Mouse (Mus musculus): ENCODE data around the gene Ptprg.

The Ptprg gene

DNA sequence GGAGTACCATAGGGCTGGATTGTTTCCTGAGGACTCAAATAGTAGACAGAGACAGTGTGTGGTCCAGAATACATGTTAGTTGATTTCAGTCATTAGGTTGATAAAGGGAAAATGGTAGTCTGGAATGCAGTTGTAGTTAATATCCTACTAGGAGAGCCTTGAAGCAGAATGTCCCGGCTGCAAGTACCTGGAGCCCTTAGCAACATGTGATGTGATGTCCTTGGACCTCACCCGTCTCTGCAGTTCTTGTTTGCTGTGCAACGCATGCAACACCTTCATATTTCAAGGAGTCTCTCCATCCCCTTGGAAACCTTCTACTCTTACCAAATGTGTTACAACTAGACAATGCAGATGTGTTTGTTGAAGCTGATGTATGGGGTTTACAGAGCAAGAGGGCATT, 280.3 kb downstream of the Ptprg start:
- no peak for DNase-seq

DNA sequence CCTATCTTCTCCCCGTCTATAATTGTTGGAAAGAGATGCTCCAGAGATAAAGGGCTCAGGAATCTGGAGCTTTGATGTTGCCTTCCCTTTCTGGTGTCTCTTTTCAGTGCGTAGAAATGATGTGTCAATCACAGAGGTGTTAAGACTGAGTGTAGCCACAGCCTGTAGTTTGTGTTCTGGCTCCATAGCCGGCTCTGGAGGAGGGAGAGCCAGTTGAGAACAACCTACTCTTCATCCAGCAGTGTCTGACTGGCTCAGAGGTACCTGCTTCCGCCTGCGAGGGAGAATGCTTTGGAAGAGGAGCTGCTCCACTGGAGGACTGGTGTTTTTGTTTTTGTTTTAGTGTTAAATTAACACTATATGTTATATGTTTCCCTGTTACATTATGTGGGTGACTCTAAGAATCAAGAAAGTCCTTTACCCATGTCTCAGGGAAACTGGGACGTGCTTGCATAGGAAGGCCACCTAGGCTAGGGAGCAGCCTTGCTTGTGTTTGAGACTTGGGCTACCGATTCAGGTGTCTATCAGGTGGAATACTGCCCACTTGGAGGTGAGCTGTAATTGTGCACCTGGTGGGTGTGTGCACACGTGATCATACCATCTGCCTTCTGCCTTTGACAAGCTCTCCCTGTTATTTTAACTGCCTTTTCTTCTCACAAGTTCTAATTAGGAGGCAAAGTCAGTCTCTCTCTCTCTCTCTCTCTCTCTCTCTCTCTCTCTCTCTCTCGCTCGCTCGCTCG, 282.5 kb downstream of the Ptprg start:
- peak; percentile 48 for DNase-seq

DNA sequence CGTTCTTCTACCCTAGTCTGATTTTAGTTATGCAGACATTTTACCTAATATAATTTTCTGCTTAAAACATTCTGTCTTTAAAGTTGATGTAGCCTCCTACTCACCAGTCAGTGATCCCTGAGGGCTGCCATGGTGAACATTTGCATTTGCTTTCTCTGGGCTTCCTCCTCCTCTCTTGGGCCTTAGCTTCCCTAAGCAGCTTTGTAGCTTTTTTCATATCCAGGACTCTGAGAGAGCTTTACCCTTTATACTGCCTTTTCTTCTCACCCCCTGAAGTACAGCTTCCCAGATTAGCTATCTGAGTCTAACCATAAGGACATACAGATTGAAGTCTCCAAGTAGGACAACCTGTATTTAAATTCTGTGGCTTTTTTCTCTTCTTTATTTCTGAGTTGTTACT, 284.4 kb downstream of the Ptprg start:
- DNase-seq = no peak

DNA sequence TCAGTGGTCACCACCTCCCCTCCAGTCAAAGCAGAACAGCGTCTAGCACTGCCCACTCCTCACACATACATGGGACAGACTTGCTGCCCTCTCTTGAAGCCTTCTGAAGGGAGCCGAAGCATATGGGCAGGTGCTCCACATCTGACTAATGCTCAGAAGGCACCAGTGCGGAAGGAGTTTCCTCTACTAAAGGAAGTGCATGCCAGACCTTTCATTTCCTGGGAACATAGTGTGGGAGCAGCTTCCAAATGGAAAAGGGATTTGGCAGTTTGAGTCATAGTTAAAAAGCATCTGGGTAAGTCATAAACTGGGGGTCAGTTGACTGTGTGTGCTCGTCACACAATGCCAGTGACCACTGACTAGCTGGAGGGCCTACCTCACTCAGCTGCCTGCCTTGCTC, 288.3 kb downstream of the Ptprg start:
- DNase-seq = no peak

DNA sequence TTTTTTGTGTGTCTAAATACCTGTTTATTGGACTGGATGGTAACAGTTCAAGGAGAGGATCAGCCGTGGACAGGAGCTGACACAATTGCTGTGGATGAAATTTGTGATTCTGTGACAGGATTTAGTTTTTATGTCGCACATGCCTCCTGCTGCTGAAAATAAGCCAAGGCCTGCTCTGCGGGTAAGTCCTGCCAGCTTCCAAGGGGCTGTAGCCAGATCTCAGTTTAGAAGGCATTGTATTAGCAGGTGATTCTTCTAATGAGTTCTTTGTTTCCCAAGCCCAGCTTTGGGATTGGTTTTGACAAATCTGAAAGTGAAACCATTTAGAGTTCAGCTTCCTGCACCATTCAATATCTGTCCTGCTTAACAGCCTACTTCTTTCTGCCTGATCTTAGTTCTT, 299.6 kb downstream of the Ptprg start:
- peak; percentile 69 for DNase-seq

DNA sequence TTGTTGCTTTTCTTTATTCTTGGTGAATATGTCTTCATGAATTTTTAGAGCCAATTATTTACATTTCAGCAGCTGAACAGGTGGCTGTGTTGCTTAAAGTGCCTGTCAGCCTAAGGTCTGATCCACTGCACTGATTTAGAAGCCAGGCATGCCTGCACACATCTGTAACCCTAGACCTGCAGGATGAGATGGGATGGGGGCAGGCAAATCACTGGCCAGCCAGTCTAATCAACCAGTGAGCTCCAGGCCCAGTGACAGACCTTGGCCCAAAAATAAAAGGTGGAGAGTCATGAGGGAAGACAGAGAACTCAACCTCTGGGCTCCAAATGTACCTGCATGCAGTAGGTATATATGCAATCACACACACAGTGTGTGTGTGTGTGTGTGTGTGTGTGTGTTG, 302.2 kb downstream of the Ptprg start:
- DNase-seq = no peak

DNA sequence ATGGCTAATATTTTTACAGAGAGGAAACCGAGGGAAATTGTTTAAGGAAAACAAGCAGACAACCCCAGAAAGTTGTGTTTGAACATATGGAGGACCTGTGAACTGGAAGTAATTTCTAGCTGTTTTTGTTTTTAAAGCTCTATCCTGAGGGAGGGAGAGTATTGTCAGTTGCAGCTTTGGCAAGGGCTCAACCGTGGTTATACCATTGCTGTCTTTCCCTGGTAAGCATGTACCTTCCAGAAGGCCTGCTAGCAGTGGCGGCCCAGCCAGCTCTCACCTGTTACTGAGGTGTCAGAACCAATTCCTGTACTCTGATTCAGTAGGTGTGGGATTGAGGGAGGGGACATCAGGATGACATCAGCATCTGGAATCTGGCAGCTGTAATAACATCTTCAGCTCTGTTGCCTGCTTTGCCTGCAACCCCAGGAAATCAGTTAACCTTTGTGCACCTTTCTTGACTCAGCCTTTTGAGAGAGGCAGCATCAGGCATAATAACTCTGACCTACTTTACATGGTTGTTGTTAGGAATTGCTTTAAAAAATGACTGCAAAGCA, 304.7 kb downstream of the Ptprg start:
- peak; percentile 45 for DNase-seq

DNA sequence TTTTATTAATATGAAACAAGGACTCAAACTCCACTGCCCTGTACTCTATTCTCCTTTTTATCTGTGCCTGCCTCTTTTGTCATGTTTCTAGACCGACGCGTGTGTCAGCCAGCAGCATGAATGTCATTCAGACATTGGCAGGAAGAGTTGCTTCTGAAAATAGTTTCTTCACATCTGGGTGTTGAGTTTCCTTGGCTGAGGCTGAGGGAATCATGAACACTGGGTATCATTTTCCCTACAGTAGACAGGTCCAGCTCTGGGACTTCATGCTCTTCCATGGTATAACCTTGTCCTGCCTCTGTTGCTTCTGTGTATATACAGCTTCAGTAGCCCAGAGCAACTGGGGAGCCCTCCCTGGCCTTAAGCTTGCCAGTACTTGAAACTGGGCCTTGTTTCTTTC, 310.0 kb downstream of the Ptprg start:
- DNase-seq = no peak

DNA sequence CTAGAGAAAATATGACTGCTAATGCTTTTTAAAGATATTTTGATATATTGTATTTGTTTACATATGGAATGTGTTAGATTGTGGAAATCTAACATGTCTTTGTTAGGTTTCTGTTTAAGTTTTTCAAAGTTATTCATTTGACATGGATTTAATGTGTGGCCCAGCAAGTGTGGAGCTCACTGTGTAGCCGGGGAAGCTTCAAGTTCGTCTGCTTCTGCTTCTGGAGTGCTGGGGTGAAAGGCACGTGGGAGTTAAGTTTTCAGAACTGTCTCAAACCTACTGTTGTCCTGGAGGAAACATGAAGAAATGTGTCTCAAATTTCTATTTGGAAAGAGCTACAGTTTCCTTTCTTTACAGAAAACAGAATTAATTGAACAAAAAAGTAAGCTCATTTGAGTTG, 311.5 kb downstream of the Ptprg start:
- no peak for DNase-seq

DNA sequence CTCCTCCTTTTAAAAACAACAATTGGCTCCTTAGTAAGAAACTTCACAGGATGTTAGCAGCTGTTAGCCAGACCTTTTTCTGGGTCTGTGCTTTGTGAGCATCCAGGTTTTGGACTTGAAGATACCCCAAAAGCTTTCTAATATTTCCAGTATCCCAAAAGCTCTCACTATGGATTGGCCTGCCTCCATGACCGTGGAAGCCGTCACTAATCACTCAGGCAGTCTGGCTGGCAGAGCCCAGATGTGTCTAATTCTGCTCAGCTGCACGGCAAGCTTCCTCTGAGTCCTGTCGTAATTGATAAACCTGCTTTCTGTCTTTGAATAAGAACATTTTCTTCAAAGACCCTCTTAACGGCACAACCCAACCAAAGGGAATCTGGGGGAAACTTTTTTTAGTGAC, 312.0 kb downstream of the Ptprg start:
- DNase-seq = no peak

DNA sequence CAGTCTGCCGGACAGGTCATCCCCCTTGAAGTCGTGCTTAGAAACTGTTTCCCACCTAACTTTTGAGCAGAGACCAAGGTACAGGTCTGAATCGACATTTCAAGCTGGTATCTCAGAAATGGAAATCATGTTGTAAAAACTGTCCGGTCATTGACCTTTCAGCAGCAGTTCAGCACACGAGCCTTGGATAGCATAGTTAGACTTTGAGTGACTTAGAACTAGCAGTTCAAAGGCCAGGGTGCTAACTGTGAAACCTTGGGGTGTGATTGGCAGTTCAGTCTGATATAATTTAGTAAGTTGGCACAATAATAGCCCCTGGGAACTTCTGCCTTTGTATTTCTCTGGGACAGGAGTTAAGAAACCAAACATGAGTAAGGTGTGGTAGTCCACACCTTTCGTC, 312.5 kb downstream of the Ptprg start:
- no peak for DNase-seq

DNA sequence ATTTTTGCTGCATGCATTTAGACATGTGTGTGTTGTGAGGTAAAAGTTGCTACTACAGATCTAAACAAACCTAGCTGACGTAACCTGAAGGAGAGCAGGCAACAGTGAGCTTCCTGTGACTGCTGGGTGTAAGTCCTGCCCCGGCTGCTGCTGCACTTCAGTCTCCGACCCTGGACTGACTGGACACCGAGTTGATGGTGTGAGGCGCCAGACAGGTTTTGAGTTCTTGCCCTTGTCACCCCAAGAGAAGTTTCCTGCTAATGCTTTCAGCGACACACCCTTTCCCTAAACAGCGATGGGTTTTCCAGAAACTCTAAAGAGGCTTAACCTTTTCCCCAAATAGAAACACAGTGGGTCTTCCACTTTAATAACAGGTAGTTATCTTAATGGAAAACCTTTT, 313.1 kb downstream of the Ptprg start:
- DNase-seq = no peak

DNA sequence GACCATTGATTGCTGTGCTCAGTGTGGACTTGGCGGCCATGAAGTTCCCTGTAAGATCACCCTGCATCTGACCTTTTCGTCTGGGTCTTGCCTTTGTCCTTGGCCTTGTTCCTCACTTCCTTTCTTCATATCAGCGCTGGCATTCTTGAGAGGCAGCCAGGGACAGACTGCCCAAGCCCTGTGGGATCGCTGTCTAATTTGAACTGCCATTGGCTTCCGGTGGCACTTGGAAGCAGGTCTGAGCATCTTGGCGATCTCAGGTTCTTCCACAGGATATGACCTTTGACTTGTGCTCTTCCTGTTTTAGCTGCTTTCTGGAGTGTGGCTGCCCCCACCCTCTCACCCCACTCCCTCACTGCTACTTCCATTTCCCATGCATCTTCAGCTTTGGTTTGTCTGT, 315.3 kb downstream of the Ptprg start:
- no peak for DNase-seq

DNA sequence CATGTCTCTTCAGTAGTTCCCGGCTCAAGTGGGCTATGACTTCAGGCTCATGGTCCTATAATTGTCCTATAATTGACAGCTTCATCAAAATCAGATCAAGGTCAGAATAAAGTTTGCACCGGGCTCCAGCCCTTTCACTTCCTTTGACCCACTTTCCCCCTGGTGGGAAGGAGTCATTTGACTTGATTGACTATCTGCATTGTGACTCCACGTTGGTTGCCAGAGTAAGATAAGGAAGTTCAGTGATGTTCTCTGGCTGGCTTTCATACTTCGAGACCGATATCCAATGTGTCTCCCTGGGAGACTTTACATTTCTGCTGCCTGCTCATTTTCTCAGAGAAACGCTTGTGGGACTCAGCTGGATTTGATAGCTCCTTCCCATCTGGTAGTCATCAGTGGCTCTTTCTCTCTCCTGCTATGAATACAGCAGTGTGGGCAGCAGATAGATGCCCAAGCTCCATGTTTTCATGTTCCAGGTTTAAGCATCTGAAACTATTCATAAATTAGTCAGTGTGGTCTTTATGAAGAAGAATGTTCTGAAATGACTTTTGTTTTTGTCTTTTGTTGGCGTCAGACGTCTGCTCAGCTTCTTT, 318.5 kb downstream of the Ptprg start:
- no peak for DNase-seq

DNA sequence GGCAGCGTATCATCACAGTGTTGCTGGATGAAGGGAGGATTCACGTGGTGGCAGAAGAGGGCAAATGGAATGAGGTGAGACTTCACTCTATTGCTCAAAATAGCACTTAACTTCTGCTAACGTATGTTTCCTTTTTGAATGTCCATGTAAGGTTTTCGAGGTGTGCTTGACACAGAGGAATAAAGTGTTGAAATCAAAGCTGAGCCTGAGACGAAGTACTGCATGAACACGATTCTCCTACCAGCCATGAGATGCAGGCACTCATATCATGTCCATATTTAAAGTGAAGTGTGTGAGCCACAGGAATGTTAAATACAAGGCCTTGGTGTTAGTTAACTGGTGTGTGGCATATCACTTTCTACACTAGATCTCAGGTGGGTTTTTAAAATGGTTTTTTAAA, 320.9 kb downstream of the Ptprg start:
- no peak for DNase-seq

DNA sequence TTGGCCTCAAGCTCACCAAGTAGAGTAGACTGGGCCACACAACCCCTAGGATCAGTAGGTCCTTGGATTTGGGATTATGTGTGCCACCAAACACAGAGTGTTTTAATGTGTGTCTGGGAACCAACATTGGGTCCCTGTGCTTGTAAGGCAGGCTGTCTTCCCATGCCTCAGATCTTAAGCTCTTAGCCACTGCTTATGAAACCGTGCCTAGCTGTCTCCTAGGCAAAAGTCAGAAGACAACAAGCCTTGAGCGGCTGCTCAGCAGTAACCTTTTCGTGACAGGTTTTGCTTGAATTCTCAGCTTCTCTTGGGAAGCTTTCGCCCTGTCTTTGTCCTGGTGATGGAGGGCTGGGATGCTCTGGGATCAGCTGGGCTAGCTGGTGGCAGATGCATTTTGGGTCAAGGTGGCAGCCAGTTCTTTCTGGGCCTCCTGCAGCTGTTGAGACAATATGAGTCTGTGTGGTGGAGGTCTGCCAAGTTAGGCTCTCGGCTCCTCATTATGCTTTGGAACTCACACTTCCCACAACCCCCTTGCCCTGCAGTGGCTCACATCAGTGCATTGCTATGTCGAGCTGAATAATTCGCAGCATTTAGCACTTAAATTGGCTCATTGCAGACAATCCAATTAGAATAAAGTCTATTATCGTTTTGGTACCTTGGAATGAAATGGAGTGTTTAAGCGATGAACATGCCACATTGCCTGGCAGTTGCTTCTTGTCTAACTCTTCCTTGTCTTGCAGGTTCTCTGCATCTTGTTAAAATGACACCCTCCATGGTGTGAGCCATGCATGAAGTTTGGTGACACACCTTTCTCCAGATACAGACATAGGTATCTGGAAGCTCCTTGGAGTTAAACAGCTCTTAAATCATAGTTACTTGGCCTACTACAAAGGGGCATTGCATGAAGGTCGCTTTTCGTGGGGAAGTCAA, 321.9 kb downstream of the Ptprg start:
- DNase-seq = no peak

DNA sequence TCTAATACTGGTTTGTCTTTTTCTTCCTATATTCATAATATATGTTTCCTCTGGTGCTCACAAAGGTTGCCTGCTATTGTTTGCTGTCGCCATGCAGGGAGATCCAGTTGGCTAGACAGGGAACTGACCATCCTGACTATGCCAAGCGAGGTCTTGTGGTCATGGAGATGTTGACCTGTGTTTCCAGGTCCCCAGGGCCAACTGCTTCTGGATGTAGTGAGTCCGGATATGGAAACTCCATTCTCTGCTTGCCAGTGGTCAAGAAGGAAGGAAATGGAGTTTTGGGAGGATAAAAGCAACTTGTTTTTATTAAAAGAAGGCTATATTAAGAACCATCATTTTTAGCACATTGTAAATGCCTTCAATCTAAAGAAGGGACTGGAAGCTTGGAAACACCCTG, 327.8 kb downstream of the Ptprg start:
- no peak for DNase-seq

DNA sequence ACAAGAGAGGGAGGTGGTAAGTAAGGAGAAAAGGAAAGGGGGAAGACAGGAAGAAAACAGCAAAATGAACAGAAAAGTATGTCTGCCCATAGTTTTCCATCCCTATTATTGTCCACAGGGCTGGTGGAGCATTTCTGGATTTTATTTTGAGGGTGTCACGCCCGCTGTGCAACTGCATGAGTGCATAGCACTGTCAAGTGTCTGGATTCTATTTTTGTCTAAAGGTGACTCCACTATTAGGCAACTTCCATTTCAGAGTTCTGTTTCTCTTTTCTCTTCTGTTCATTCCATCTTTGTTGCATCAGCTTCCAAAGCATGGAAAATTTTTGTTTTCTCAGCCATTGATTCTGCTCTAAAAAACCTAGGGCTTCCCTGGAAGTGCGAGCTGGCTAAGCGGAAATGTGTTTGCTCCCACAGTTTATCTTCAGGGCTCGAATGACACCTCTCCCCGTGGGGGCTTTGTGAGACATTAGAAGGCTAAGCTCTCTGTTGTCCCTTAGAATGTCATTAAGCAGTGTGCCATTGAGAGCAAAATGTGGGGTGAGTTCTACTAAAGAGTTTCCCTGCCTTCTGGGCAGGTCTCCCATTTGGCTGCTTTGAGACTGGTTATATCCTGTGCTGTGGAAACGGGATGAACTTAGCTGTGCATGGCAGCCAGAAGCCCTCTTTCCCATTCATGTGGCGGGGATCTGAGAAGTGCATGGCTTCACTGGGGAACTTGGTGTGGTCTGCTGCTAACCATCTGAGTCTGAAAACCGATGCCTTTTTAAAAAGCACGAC, 330.0 kb downstream of the Ptprg start:
- peak; percentile 19 for DNase-seq

DNA sequence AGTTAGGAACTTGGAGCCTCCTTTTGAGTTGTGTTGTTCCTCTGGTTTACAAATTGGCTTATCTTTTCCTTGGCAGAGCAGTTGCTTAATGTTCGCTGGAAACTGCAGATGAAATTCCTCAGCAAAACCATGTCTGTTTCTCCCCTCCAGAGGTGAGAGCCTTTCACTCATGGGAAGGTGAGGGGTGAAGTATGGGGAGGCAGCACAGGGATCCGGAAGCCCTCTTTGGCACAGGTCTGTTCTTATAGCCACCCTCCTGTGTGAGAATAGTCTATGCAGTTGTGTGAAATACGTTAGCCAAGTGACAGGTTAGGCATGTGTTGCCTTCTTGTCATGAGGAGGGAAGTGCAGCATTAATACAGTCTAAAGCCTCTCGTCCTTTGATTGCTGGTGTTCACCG, 330.7 kb downstream of the Ptprg start:
- no peak for DNase-seq

DNA sequence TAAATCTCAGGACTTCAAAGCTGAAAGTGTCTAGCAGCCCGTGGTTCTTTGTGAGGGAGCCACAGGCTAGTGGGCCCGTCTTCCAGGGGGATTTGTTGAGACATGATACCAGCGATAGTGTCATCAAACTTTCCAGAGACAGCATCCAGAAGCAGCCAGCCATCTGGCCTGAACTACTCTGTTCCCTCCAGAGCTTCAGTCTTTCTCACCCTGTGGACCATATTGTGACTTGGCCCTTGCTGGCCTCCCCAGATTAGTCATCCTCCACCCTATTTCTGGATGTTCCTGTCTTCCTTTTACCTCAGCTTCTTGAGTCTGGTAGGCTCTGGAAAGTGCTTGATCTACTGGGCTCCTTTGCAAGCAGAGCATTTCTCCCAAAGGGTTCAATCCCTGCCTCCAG, 333.1 kb downstream of the Ptprg start:
- no peak for DNase-seq

DNA sequence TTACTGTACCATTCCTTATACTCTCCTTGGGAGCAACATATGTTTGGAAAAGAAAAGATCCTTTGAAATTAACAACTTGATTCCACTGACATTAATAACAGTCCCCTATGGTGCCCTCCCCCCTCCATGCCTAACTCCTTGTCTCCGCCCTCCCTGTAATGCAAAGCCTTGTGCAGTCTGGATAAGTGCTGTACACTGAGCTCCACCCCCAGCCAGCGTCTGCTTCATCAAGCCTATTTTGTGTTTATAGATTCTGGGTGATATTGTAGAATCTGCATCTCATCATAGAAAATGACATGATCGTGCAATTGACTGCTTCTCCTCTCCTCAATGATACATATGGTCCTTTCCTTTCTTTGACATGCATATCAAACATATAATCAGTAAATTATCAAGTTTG, 337.6 kb downstream of the Ptprg start:
- no peak for DNase-seq

DNA sequence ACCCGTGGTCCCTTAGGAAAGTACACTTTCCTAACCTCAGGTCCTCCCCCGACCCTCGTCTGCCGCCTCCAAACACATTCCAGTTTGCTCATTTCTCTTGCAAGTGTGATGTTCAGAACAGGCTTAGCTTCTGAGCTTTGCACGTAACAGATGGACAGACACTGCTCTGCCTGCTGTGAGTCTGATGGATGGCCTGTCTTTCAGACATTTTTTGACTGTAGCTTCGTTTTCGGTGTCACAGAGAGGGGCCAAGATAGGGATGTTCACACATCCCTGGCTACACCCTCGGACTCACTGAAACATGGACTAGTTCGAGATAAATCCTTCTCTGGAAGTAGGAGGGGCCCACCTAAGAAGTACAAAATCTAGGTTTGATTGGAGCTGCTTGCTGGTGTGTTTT, 339.3 kb downstream of the Ptprg start:
- DNase-seq = no peak

DNA sequence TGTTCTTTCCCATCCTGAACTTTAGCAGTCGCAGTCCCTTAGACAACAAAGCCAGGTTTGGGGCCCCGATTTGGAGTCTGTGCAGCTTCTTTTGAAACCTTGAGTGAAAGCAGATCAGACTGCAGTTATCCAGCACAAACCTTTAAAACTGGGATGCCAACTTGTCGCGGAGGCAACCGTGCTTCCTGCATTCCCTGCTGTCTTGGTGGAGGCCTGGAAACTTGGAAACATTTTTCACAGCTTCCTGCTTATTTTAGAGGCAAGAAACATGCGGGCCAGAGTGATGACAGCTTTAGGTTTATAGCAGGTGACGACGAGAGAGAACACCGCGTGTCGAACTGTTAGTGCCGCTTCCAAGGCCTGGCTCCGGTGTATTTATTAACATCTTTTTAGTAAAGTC, 342.2 kb downstream of the Ptprg start:
- DNase-seq = no peak
